Mouse (Mus musculus) CD4-positive, CD25-positive, alpha-beta regulatory T cell, adult 9 weeks (primary cell): ENCODE results near the gene Olfr1024. TPM values are rescaled to one million over a fixed set of nuclear protein-coding genes. Genes with fewer than 3 reads are reported as not detected.

Source experiments
- polyA plus RNA-seq: library from polyadenylated mRNA; unstranded; fragments of 100-300 nt; shearing (Covaris generic); gene quantifications from one replicate; pipeline ENCODE4 v1.2.1, GENCODE M21; 2017

The Olfr1024 gene
- not detected for polyA plus RNA-seq

GRCm38 (mm10) chr2:85904952-85905351, at the start of gene Olfr1024:
TSS of gene Olfr1024 (minus strand) at chr2:85905052.

GRCm38 (mm10) chr2:85950137-85950536, 45.3 kb upstream of the Olfr1024 start, which contains the start of gene Olfr1028:
TSS of gene Olfr1028 (plus strand) at chr2:85950437.

GRCm38 (mm10) chr2:85921258-85921657, 16.4 kb upstream of the Olfr1024 start, which contains the start of gene Olfr1026:
TSS of gene Olfr1026 (plus strand) at chr2:85921558.

GRCm38 (mm10) chr2:85914893-85915292, 10.0 kb upstream of the Olfr1024 start, which contains the start of gene Olfr1025-ps1:
TSS of gene Olfr1025-ps1 (plus strand) at chr2:85915193.

GRCm38 (mm10) chr2:85885340-85885739, 19.5 kb downstream of the Olfr1024 start, which contains the start of gene Olfr1023:
TSS of gene Olfr1023 (plus strand) at chr2:85885640.

GRCm38 (mm10) chr2:85868294-85868693, 36.6 kb downstream of the Olfr1024 start, which contains the start of gene Olfr1022:
TSS of gene Olfr1022 (plus strand) at chr2:85868594.

Other genes starting within 250 kb of the Olfr1024 start
- not detected for gene Olfr154, start 240.6 kb downstream of the Olfr1024 start, polyA plus RNA-seq
- not detected for gene Olfr1006, start 226.3 kb downstream of the Olfr1024 start, polyA plus RNA-seq
- gene Olfr1008, start 215.6 kb downstream of the Olfr1024 start, polyA plus RNA-seq, result not detected
- not detected for gene Olfr1009, start 189.6 kb downstream of the Olfr1024 start, polyA plus RNA-seq
- gene Olfr1012, start 142.3 kb downstream of the Olfr1024 start, polyA plus RNA-seq, result not detected
- not detected for gene Olfr1013, start 138.0 kb downstream of the Olfr1024 start, polyA plus RNA-seq
- not detected for gene Olfr1014, start 132.3 kb downstream of the Olfr1024 start, polyA plus RNA-seq
- not detected for gene Olfr1015, start 123.0 kb downstream of the Olfr1024 start, polyA plus RNA-seq
- gene Olfr1016, start 102.5 kb downstream of the Olfr1024 start, polyA plus RNA-seq, result not detected
- not detected for gene Olfr1018, start 86.6 kb downstream of the Olfr1024 start, polyA plus RNA-seq
- not detected for gene Olfr1019, start 59.6 kb downstream of the Olfr1024 start, polyA plus RNA-seq
- gene Olfr1020, start 58.0 kb downstream of the Olfr1024 start, polyA plus RNA-seq, result not detected
- not detected for gene Olfr1022, start 36.5 kb downstream of the Olfr1024 start, polyA plus RNA-seq
- not detected for gene Olfr1023, start 19.4 kb downstream of the Olfr1024 start, polyA plus RNA-seq
- not detected for gene Olfr1025-ps1, start 10.1 kb upstream of the Olfr1024 start, polyA plus RNA-seq
- not detected for gene Olfr1026, start 16.5 kb upstream of the Olfr1024 start, polyA plus RNA-seq
- gene Olfr1028, start 45.4 kb upstream of the Olfr1024 start, polyA plus RNA-seq, result not detected
- not detected for gene Olfr1029, start 68.8 kb upstream of the Olfr1024 start, polyA plus RNA-seq
- gene Olfr1030, start 74.2 kb upstream of the Olfr1024 start, polyA plus RNA-seq, result not detected
- not detected for gene Olfr1031, start 85.3 kb upstream of the Olfr1024 start, polyA plus RNA-seq
- gene Olfr1032, start 100.5 kb upstream of the Olfr1024 start, polyA plus RNA-seq, result not detected
- 1.3 TPM for gene Olfr1033, start 115.6 kb upstream of the Olfr1024 start, polyA plus RNA-seq
- gene Olfr1034, start 140.8 kb upstream of the Olfr1024 start, polyA plus RNA-seq, result not detected
- not detected for gene Olfr1036, start 168.9 kb upstream of the Olfr1024 start, polyA plus RNA-seq
- not detected for gene Olfr1037, start 182.3 kb upstream of the Olfr1024 start, polyA plus RNA-seq
- not detected for gene Olfr1039, start 230.9 kb upstream of the Olfr1024 start, polyA plus RNA-seq
- gene Olfr1040, start 241.7 kb upstream of the Olfr1024 start, polyA plus RNA-seq, result not detected